Mouse (Mus musculus): ENCODE measurements around the gene Gm5105. TPM values are rescaled to one million over a fixed set of nuclear protein-coding genes. Genes with fewer than 3 reads are reported as not detected.
A peak's percentile ranks its signal among the peaks of the same experiment; 100 is the strongest.

The Gm5105 gene
- polyA plus RNA-seq, 1 experiment = 0.08 TPM

DNA sequence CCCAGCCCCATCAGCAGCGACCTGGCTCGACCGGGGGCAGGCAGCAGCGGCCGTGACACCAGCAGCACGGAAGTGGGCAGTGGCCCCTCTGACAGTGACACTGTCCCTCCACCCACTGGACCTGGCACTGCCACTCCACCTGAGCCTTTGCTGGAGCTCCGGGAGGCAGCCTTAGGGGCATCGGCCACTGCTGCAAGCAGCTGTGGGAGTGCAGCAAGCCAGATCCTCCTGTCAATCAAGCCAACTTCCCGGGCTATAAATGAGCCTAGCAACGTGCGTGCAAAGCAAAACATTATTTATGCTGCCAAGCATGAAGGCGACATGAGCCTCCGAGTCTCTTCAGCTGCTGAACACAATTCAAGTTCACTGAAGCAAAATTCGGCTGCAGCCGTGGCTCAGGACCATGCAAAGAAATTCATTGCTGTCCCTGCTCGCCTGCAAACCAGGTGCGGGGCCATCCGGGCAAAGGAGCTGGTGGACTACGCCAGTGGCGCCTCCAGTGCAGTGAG is 786 bp downstream of the Gm5105 start:
- TF ChIP-seq POLR2A (IDR thresholded peaks at IDR 0.05; ENCODE audit: borderline replicate concordance, insufficient read depth, low read length) = no peak
- no peak for TF ChIP-seq CTCF (IDR thresholded peaks at IDR 0.05; ENCODE audit: borderline replicate concordance, insufficient read depth, low read depth, low read length)
- H3K4me1 ChIP-seq (ENCODE audit: control insufficient read depth, insufficient read depth, low read length) = peaks cover 11% of the 10 kb centered on the region; the same call in 1 of the 2 replicates
- peak in 1 of 2 experiments; percentile 45 for DNase-seq
- no peaks in the 10 kb centered on the region for H3K27me3 ChIP-seq (ENCODE audit: control insufficient read depth, insufficient read depth, low read length)
- no peak overlapping the region for H3K27ac ChIP-seq (ENCODE audit: insufficient read depth, low read length)
- peak overlapping the region; percentile 1 for H3K4me3 ChIP-seq (replicated peaks; ENCODE audit: insufficient read depth, low read depth, low read length)
- WGBS = 32% methylated on average over 20 of the region's 20 CpGs

DNA sequence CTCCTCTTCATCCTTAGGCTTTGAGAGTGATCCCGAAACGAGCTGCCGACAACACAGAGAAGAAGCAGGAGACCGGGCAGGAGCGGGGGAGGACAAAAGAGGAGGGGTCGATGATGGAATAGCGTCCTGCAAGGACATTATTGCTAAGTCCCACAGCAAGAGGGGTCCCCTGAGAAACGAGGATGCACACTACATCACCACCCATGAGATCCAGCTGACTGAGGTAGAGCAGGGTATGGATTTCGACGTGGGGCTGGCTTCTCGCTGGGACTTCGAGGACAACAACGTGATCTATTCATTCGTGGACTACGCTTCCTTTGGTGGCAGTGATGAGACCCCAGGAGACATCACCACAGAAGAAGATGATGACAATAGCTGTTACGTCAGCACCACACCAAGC is 1.3 kb downstream of the Gm5105 start:
- H3K4me1 ChIP-seq (ENCODE audit: control insufficient read depth, insufficient read depth, low read length) = peaks cover 11% of the 10 kb centered on the region; the same call in 1 of the 2 replicates
- TF ChIP-seq CTCF (IDR thresholded peaks at IDR 0.05; ENCODE audit: borderline replicate concordance, insufficient read depth, low read depth, low read length) (no peak), POLR2A (IDR thresholded peaks at IDR 0.05; ENCODE audit: borderline replicate concordance, insufficient read depth, low read length) (no peak)
- H3K27me3 ChIP-seq (ENCODE audit: control insufficient read depth, insufficient read depth, low read length) = no peaks in the 10 kb centered on the region
- no peak for DNase-seq
- no peak overlapping the region for H3K4me3 ChIP-seq (replicated peaks; ENCODE audit: insufficient read depth, low read depth, low read length)
- no peak overlapping the region for H3K27ac ChIP-seq (ENCODE audit: insufficient read depth, low read length)
- WGBS = 56% methylated on average over 16 of the region's 16 CpGs

DNA sequence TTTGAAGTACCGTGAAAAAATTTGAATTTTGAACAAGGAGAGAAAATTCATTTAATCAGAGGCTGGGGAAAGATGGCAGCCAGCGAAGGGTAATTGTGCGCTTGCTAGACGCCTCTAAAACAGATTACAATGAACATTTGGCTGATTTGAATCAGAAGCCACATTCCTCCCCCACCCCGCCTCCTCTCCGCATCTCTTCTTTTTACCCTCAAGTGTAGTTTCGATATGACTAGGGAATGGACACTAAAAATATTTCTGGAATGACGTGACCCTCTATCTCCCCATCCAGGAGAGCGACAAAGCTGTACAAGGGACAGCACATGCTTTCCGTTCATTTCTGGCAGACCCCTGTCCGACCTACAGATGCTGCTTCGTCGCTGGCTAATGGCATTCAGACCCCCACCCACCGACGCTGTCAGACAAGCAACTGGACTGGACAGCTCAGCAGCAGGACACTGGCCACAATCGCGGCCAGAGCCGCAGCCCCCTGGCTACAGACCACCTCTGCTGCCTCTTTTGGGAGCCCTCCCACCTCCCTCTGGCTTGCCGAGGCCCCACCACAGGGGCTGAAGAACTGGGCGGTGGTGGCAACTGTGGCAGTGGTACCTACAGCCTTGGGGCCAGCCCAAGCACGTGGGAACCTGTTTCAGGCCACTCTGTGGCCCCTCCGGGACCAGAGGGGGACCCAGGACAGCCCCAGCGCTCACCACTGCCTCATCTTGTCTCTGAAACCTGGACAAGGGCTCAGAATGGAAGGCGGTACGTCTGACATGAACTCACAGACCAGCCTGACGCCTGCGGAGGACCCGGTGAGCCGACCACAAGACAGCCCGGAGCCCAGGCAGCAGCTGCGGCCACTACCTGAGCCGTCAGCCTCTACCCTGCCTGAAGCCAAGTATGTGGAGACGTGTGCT is 2.2 kb downstream of the Gm5105 start, which contains the start of gene 1110002E22Rik:
1110002E22Rik (plus strand) TSS at position 321 of the 914 bp plus-strand sequence.
- no peak within 1 kb of the TSS for H3K27ac ChIP-seq (ENCODE audit: insufficient read depth, low read length)

DNA sequence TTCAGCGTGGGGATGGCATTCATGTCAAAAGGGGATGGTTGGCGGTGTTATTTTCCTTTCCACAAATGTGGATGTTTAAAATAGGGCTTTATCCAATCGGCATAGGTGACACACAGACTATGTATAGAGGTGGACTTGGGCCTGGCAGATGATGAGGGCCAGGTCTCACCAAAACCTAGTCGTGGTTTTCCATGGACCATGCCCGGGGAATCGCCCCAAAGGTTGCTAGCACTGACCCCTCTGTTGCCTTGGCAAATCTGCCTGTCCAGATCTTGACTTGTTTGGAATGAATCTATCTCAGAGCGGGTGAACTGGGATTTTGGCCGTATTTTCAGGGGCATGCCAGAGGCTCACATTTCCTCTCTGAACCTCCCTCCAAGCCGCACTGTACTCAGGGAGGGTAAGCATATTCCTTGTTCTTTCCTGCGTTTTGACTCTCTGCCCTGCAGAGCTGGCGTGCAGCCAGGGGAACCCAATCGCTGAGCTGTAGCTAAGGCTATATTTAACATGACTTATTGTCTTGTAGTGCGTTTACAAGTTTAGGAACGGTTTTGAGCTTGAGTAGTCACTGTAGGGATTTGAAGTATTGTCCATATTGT is 3.4 kb downstream of the Gm5105 start:
- Histone ChIP-seq H3K4me3 (replicated peaks; ENCODE audit: insufficient read depth, low read depth, low read length) (no peak overlapping the region), H3K4me1 (ENCODE audit: control insufficient read depth, insufficient read depth, low read length) (peaks cover 11% of the 10 kb centered on the region; the same call in 1 of the 2 replicates), H3K27ac (ENCODE audit: insufficient read depth, low read length) (no peak overlapping the region), H3K27me3 (ENCODE audit: control insufficient read depth, insufficient read depth, low read length) (no peaks in the 10 kb centered on the region)
- 32% methylated on average over 14 of the region's 14 CpGs for WGBS
- peak; percentile 52 to 63 for DNase-seq
- TF ChIP-seq CTCF (IDR thresholded peaks at IDR 0.05; ENCODE audit: borderline replicate concordance, insufficient read depth, low read depth, low read length) (no peak), POLR2A (IDR thresholded peaks at IDR 0.05; ENCODE audit: borderline replicate concordance, insufficient read depth, low read length) (no peak)

More for the DNA sequence above, 2.2 kb downstream of the Gm5105 start, which contains the start of gene 1110002E22Rik:
- no peak for TF ChIP-seq CTCF (IDR thresholded peaks at IDR 0.05; ENCODE audit: borderline replicate concordance, insufficient read depth, low read depth, low read length)
- no peak for TF ChIP-seq POLR2A (IDR thresholded peaks at IDR 0.05; ENCODE audit: borderline replicate concordance, insufficient read depth, low read length)
- no peaks in the 10 kb centered on the region for H3K27me3 ChIP-seq (ENCODE audit: control insufficient read depth, insufficient read depth, low read length)
- no peak within 1 kb of the TSS for H3K4me3 ChIP-seq (replicated peaks; ENCODE audit: insufficient read depth, low read depth, low read length)
- whole genome bisulfite sequencing = 61% methylated on average over 33 of the region's 33 CpGs
- H3K4me1 ChIP-seq (ENCODE audit: control insufficient read depth, insufficient read depth, low read length) = peaks cover 11% of the 10 kb centered on the region; the same call in 1 of the 2 replicates
- DNase-seq = no peak

DNA sequence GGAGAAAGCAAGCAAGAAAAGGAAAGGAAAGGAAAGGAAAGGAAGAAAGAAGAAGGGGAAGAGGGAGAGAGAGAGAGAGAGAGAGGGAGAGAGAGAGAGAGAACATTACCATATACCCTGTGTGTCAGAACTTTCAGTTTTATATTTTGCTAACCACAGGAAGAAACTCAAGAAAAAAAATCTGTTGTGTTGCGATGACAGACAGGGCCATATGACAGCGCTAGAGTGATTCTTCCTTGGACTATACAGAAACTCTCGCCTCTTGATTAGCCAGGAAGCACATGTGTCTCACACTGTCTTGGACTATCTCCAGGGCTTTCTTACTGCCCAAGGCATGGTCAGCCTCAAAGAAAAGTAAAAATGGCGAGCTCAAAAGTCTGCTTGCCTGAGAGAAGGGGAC is 4.5 kb downstream of the Gm5105 start:
- TF ChIP-seq CTCF (IDR thresholded peaks at IDR 0.05; ENCODE audit: borderline replicate concordance, insufficient read depth, low read depth, low read length) = no peak
- TF ChIP-seq POLR2A (IDR thresholded peaks at IDR 0.05; ENCODE audit: borderline replicate concordance, insufficient read depth, low read length) = no peak
- Histone ChIP-seq H3K4me1 (ENCODE audit: control insufficient read depth, insufficient read depth, low read length) (peaks cover 11% of the 10 kb centered on the region; the same call in 1 of the 2 replicates), H3K27ac (ENCODE audit: insufficient read depth, low read length) (no peak overlapping the region), H3K27me3 (ENCODE audit: control insufficient read depth, insufficient read depth, low read length) (no peaks in the 10 kb centered on the region), H3K4me3 (replicated peaks; ENCODE audit: insufficient read depth, low read depth, low read length) (no peak overlapping the region)
- 84% methylated on average over 4 of the region's 4 CpGs for WGBS
- no peak for DNase-seq

DNA sequence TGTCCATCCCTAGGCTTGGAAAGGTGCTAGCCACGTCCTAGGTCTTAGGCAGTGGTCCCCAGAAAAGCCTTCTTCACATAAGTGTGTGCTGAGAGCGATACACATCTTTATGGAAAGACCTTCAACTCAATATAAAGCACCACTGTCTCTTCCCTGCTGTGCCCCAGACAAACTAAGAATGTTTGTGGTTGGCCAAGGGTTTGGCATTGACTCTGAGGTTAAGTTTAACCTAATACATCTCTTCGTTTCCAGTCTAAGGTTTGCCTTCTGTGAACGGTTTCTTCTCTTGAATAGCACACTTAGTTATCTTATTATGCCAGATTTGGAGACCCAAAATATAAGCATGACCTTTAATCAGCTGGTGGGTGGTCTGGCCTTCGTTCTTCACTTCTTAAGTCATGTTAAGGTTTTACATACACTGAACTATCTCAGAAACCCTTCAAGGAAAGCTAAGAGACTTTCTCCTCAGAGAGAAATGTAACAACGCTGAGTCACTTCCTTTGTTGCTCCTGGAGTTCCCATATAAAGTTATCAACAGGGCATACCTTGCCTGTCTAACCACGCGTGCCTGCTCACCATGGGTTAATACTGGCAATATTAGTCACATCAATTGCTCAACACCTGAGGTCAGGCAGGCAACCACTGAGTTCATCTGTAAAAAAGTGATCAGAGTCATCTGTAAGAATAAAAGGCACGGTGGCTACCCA is 5.8 kb downstream of the Gm5105 start:
- DNase-seq = no peak
- 95% methylated on average over 9 of the region's 9 CpGs for WGBS
- TF ChIP-seq CTCF (IDR thresholded peaks at IDR 0.05; ENCODE audit: borderline replicate concordance, insufficient read depth, low read depth, low read length) = no peak
- TF ChIP-seq POLR2A (IDR thresholded peaks at IDR 0.05; ENCODE audit: borderline replicate concordance, insufficient read depth, low read length) = no peak
- H3K4me1 ChIP-seq (ENCODE audit: control insufficient read depth, insufficient read depth, low read length) = peaks cover 7% of the 10 kb centered on the region; the same call in 1 of the 2 replicates
- no peak overlapping the region for H3K27ac ChIP-seq (ENCODE audit: insufficient read depth, low read length)
- H3K4me3 ChIP-seq (replicated peaks; ENCODE audit: insufficient read depth, low read depth, low read length) = no peak overlapping the region
- no peaks in the 10 kb centered on the region for H3K27me3 ChIP-seq (ENCODE audit: control insufficient read depth, insufficient read depth, low read length)

DNA sequence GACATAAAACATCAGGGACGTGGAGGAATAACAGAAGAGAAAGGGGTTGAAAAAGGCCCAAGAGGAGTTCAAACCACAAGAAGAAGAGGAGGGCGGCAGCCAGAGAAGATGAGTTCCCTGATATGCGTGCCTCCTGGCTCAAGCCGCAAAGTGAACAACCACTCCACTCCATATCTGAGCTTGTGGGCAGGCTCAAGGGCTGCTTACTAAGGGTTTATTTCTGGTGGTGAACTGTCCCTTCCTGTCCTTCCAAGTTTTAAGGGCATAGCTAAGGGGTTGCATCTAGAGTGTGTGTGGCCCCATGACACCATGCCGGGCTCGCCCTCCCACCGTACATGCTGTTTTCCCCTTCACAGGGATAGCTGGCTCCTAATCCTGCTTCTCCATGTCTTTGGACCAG is 6.8 kb downstream of the Gm5105 start:
- TF ChIP-seq CTCF (IDR thresholded peaks at IDR 0.05; ENCODE audit: borderline replicate concordance, insufficient read depth, low read depth, low read length) (no peak), POLR2A (IDR thresholded peaks at IDR 0.05; ENCODE audit: borderline replicate concordance, insufficient read depth, low read length) (no peak)
- Histone ChIP-seq H3K27me3 (ENCODE audit: control insufficient read depth, insufficient read depth, low read length) (no peaks in the 10 kb centered on the region), H3K4me3 (replicated peaks; ENCODE audit: insufficient read depth, low read depth, low read length) (no peak overlapping the region), H3K4me1 (ENCODE audit: control insufficient read depth, insufficient read depth, low read length) (peaks cover 4% of the 10 kb centered on the region; the same call in 1 of the 2 replicates), H3K27ac (ENCODE audit: insufficient read depth, low read length) (no peak overlapping the region)
- 67% methylated on average over 7 of the region's 7 CpGs for WGBS
- DNase-seq = no peak

Measured in cerebellum, adult 2 months (tissue).